Mouse (Mus musculus) heart, adult 2 months (tissue): ENCODE data around the gene Zdhhc14. TPM values are rescaled to one million over a fixed set of nuclear protein-coding genes. Genes with fewer than 3 reads are reported as not detected.

Experiments used
- DNase-seq, 2 experiments: peaks; one replicate each; pipeline ENCODE4 v3.0.0; 2021
- H3K27ac ChIP-seq: fragments of 200-600 bp; 2 replicates; pipeline ENCODE4 v1.8.1; 2022
- H3K27me3 ChIP-seq: fragments of 200-500 bp; 2 replicates; pipeline ENCODE4 v1.6.1; 2012; ENCODE audit warnings: mild to moderate bottlenecking, low read length, inconsistent platforms, mixed read lengths; ENCODE audit not compliant: control insufficient read depth, insufficient read depth
- H3K36me3 ChIP-seq: fragments of 200-500 bp; 2 replicates; pipeline ENCODE4 v1.6.1; 2012; ENCODE audit warnings: low read length, inconsistent platforms; ENCODE audit not compliant: control insufficient read depth, insufficient read depth
- H3K4me1 ChIP-seq: fragments of 200-500 bp; 2 replicates; pipeline ENCODE4 v1.6.1; 2011; ENCODE audit warnings: low read length; ENCODE audit not compliant: control insufficient read depth, insufficient read depth
- H3K4me3 ChIP-seq: fragments of 200-600 bp; 2 replicates; pipeline ENCODE4 v1.8.1; 2022
- H3K79me2 ChIP-seq: fragments of 200-500 bp; replicated peaks from 2 replicates; pipeline ENCODE4 v1.6.1; 2012; ENCODE audit warnings: mild to moderate bottlenecking, inconsistent platforms, low read length, moderate library complexity, mixed read lengths; ENCODE audit not compliant: control insufficient read depth, insufficient read depth
- H3K9ac ChIP-seq: fragments of 200-500 bp; 2 replicates; pipeline ENCODE4 v1.6.1; 2012; ENCODE audit warnings: low read depth, mild to moderate bottlenecking, control low read depth, inconsistent platforms, low read length, mixed read lengths
- CTCF ChIP-seq: fragments of 200-600 bp; IDR thresholded peaks from 2 replicates; pipeline ENCODE4 v1.8.1; 2022; ENCODE audit warnings: antibody characterized with exemption, mild to moderate bottlenecking, moderate library complexity
- EP300 ChIP-seq: fragments of 200-500 bp; IDR thresholded peaks from 2 replicates; pipeline ENCODE4 v1.6.1; 2011; ENCODE audit warnings: low read depth, low read length, control low read depth; ENCODE audit not compliant: insufficient read depth
- POLR2A ChIP-seq: fragments of 200-500 bp; IDR thresholded peaks from 2 replicates; pipeline ENCODE4 v1.6.1; 2011; ENCODE audit warnings: mild to moderate bottlenecking, low read depth, low read length, control low read depth; ENCODE audit not compliant: insufficient read depth
- WGBS: fragments of 180-500 bp; shearing (Covaris S2); methylation state at CpG from one replicate; pipeline ENCODE4 v1.1.7; 2018; 5-methylcytosine and 5-hydroxymethylcytosine counted together
- intact Hi-C: fragments of 180-260 bp; cut with DNase I; formaldehyde crosslinking; loops from one replicate; pipeline ENCODE4 v1.15.1; 2025
- polyA plus RNA-seq: library from polyadenylated mRNA; depleted of rRNA; stranded (reverse); fragments of >200 nt; gene quantifications from 2 replicates; pipeline ENCODE4 v1.2.3, GENCODE M21; 2012
- total RNA-seq, 2 experiments: library from RNA; stranded (reverse); gene quantifications; 2 replicates each; pipeline ENCODE4 v1.2.3; 2021

Zdhhc14 gene
- total and polyA plus RNA-seq, 3 experiments = 1.5 to 5.4 (median 4.4) TPM

DNA sequence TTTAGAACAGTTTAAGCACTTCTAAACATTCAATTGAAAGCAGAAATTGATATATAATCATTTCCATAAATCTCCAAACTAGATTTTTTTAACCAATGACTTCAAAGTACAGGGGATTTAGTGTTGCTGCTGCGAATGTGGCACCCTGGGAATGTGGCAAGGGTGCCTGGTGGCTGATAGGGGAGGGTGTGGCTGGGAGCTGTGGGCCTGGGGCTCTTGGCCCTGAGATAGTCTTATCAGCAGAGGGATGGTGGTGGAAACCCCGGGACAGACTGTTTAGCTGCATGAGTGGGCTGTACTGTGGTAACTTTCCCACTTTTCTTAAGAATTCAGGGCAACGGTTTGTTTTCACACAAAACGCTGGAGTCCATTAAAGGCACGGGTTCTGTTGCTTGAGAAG is 14.6 kb downstream of the Zdhhc14 start:
- TF ChIP-seq EP300 = no peak
- TF ChIP-seq CTCF = no peak
- no peak for TF ChIP-seq POLR2A
- DNase-seq = no peak
- Histone ChIP-seq H3K79me2 (0 out of 2 replicates have a peak, but pooled peaks cover 2% of the 10 kb centered on the region), H3K9ac (no peak overlapping the region), H3K4me1 (peaks cover 4% of the 10 kb centered on the region), H3K36me3 (no peaks in the 10 kb centered on the region; the same call in 1 of the 2 replicates), H3K4me3 (no peak overlapping the region), H3K27me3 (no peaks in the 10 kb centered on the region), H3K27ac (no peak overlapping the region)
- intact Hi-C loops = no loop called here
- 44% methylated on average over 5 of the region's 5 CpGs for WGBS

DNA sequence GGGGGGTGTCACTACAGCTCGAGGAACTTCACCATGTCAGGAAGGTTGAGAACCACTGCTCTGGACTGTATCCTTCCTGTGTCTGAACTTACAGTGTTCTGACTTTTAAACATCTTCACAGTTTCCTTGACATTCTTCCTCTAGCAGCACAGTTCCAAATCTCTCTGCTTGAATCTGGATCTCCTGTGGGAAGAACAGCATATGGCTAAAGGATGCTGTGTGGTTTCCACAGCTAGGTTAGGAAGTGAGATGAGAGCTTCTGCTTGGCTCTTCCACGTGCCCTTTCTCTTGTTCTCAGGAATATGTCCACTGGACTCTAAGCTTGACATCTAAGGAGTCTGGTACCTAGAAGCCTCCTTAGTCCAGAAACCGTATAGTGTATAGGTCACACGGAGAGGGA is 15.7 kb downstream of the Zdhhc14 start:
- peaks cover 4% of the 10 kb centered on the region for H3K4me1 ChIP-seq
- DNase-seq = no peak
- H3K4me3 ChIP-seq = no peak overlapping the region
- H3K9ac ChIP-seq = no peak overlapping the region
- no peaks in the 10 kb centered on the region for H3K27me3 ChIP-seq
- no peak for TF ChIP-seq POLR2A
- TF ChIP-seq EP300 = no peak
- no peak for TF ChIP-seq CTCF
- 0 out of 2 replicates have a peak, but pooled peaks cover 2% of the 10 kb centered on the region for H3K79me2 ChIP-seq
- intact Hi-C loops = no loop called here
- H3K27ac ChIP-seq = no peak overlapping the region
- WGBS = 78% methylated on average over 4 of the region's 4 CpGs
- no peaks in the 10 kb centered on the region; the same call in 1 of the 2 replicates for H3K36me3 ChIP-seq

DNA sequence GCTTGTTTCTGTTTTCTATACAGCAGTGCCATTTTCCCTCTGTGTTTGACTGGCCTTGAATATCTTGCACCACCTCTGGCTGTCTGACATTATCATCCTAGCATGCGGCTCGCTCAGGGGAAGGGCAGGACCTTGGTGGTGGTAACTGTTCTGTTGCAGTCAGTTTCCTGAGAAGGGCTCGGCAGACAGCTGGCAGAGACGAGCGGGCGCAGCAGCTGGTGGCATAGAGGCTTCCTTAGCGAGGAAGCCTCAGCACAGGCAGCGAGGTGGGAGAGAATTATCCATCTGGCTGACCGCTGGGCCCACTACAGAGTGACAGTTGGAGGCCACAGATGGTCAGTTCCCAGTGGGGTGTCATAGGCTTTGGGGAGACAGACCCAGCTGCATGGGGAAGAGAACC is 18.2 kb downstream of the Zdhhc14 start:
- Histone ChIP-seq H3K4me3 (no peak overlapping the region), H3K27ac (no peak overlapping the region), H3K9ac (no peak overlapping the region), H3K36me3 (no peaks in the 10 kb centered on the region), H3K79me2 (0 out of 2 replicates have a peak, but pooled peaks cover 2% of the 10 kb centered on the region), H3K4me1 (peaks cover 2% of the 10 kb centered on the region), H3K27me3 (no peaks in the 10 kb centered on the region)
- 70% methylated on average over 9 of the region's 9 CpGs for WGBS
- no peak for DNase-seq
- intact Hi-C loops = no loop called here
- TF ChIP-seq EP300 = no peak
- no peak for TF ChIP-seq CTCF
- no peak for TF ChIP-seq POLR2A

DNA sequence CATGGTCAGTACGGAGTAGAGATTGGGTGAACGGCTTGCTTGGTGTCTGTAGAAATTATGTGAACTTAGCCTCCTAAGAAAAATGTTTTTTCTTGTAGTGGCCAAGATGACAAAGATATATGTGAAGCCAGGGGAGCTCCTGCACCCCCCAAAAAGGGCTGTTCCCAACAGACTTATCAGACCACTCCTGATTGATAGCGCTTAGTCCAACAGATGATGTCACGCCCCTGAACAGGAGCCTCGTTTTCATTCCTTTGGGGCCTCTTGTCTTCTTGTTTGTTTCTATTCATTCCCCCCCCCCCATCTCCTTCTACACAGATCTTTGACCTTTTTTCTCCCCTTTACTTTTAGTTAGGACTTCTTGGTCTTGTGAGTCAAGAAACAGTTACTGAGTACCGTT is 19.4 kb downstream of the Zdhhc14 start:
- H3K9ac ChIP-seq = no peak overlapping the region
- no peaks in the 10 kb centered on the region for H3K27me3 ChIP-seq
- H3K4me1 ChIP-seq = no peaks in the 10 kb centered on the region
- no peak for TF ChIP-seq EP300
- no peak for TF ChIP-seq CTCF
- TF ChIP-seq POLR2A = no peak
- DNase-seq = no peak
- H3K79me2 ChIP-seq = 0 out of 2 replicates have a peak, but pooled peaks cover 2% of the 10 kb centered on the region
- intact Hi-C loops = no loop called here
- no peaks in the 10 kb centered on the region for H3K36me3 ChIP-seq
- H3K27ac ChIP-seq = no peak overlapping the region
- no peak overlapping the region for H3K4me3 ChIP-seq
- 67% methylated on average over 6 of the region's 6 CpGs for WGBS

DNA sequence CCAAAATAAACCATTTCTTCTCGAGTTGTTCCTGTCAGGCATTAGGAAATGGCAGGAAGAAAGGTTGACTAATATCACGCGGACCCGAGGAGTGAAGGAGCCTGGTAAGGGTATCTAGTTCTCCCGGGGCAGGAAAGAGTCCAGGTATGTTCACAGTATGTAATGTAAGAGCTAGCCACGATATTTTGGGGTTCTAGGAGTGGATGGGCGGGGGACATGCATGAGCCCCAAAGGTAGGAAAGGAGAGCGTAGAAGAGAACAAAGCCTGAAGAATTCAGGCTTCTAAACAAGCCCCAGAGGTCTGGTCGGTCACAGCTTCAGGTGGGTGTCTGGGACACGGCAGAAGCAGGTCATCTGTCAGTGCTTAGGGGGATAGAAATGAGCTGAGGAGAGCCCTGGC is 27.1 kb downstream of the Zdhhc14 start:
- no peaks in the 10 kb centered on the region for H3K79me2 ChIP-seq
- no peak for DNase-seq
- H3K27ac ChIP-seq = no peak overlapping the region
- no peak overlapping the region for H3K4me3 ChIP-seq
- H3K36me3 ChIP-seq = no peaks in the 10 kb centered on the region
- H3K4me1 ChIP-seq = no peaks in the 10 kb centered on the region
- TF ChIP-seq CTCF (no peak), POLR2A (no peak), EP300 (no peak)
- no peaks in the 10 kb centered on the region for H3K27me3 ChIP-seq
- intact Hi-C loops = no loop called here
- no peak overlapping the region for H3K9ac ChIP-seq
- 86% methylated on average over 10 of the region's 10 CpGs for WGBS

DNA sequence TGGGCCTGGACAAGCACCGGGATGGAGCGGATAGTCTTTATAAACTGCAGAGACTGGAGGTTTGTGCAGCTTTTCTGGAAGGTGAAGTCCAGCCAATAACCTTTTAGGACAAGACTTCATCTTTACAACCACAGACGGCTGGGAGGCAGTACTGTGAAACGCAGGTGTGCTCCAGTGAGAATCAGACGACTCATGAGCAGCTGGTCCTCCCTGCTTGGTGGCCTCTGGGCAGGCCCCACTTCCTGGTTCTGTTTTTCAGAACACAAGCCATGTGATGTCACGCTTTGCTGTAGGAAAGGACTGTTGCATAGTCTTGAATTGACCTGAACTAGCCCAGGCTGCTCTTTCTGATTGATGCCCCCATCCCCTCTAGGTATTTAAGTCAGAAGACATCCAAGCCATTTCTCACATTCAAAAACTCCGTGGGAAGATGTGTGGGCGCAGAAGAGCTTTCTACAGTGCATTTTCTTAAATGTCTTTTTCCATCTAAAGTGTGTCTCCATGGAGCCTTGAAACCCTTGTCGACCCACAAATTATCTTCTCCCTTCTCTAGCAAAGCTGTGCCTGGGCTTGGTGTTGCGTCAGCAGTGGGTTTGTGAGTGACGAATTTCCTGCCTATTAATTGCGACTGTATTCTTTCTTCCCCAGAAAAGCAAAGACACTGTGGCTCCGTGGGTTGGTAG is 27.7 kb downstream of the Zdhhc14 start:
- Histone ChIP-seq H3K9ac (no peak overlapping the region), H3K27me3 (no peaks in the 10 kb centered on the region), H3K79me2 (no peaks in the 10 kb centered on the region), H3K4me3 (no peak overlapping the region), H3K4me1 (no peaks in the 10 kb centered on the region), H3K36me3 (no peaks in the 10 kb centered on the region), H3K27ac (no peak overlapping the region)
- WGBS = 80% methylated on average over 13 of the region's 13 CpGs
- intact Hi-C loops = no loop called here
- no peak for DNase-seq
- TF ChIP-seq CTCF (no peak), POLR2A (no peak), EP300 (no peak)
